Mouse (Mus musculus): ENCODE measurements at regions not wholly inside any gene's neighbourhood (a gene's known extent, or its start where the extent isn't known, plus 50 kb on each side); places are given as distances from the start of the nearest gene placed in this dataset.

- ATAC-seq (no peak), DNase-seq (ENCODE audit: low spot score) (no peak)
- H3K4me2 ChIP-seq (ENCODE audit: low read depth, low read length): no peak overlapping the region
- H3K9me3 ChIP-seq (ENCODE audit: low read length): no peaks in the 10 kb centered on the region
- no peak overlapping the region for H3K4me3 ChIP-seq (ENCODE audit: low read length)
- no peaks in the 10 kb centered on the region for H3K27me3 ChIP-seq (ENCODE audit: insufficient read depth, low read length)
- 94% methylated on average over 8 of the region's 8 CpGs for WGBS
- no peak for TF ChIP-seq CTCF (IDR thresholded peaks at IDR 0.05; ENCODE audit: low read depth)
- no peaks in the 10 kb centered on the region for H3K4me1 ChIP-seq (ENCODE audit: insufficient read depth, low read length)
- no peak overlapping the region for H3K27ac ChIP-seq
- no peaks in the 10 kb centered on the region for H3K36me3 ChIP-seq (ENCODE audit: insufficient read depth, low read length)
- no peak overlapping the region for H3K9ac ChIP-seq (replicated peaks; ENCODE audit: low read length)
Measured at GRCm38 (mm10) chr4:89380330-89380945, 69.6 kb upstream of the Cdkn2b start.

- WGBS: 81% methylated on average over 6 of the region's 6 CpGs
- Histone ChIP-seq H3K9me3 (ENCODE audit: low read length) (no peaks in the 10 kb centered on the region), H3K4me2 (ENCODE audit: low read depth, low read length) (no peak overlapping the region), H3K4me1 (ENCODE audit: insufficient read depth, low read length) (no peaks in the 10 kb centered on the region), H3K27ac (no peak overlapping the region), H3K9ac (replicated peaks; ENCODE audit: low read length) (no peak overlapping the region), H3K4me3 (ENCODE audit: low read length) (no peak overlapping the region), H3K27me3 (ENCODE audit: insufficient read depth, low read length) (no peaks in the 10 kb centered on the region), H3K36me3 (ENCODE audit: insufficient read depth, low read length) (no peaks in the 10 kb centered on the region)
- ATAC-seq (no peak), DNase-seq (ENCODE audit: low spot score) (no peak)
- no peak for TF ChIP-seq CTCF (IDR thresholded peaks at IDR 0.05; ENCODE audit: low read depth)
Measured at GRCm38 (mm10) chr4:89379622-89380329, 68.9 kb upstream of the Cdkn2b start.

GRCm38 (mm10) chr4:89372631-89373030, 61.8 kb upstream of the Cdkn2b start:
- H3K27ac ChIP-seq: no peak overlapping the region
- no peaks in the 10 kb centered on the region for H3K27me3 ChIP-seq (ENCODE audit: insufficient read depth, low read length)
- DNase-seq (ENCODE audit: low spot score) (no peak), ATAC-seq (no peak)
- no peaks in the 10 kb centered on the region for H3K36me3 ChIP-seq (ENCODE audit: insufficient read depth, low read length)
- no peak overlapping the region for H3K9ac ChIP-seq (replicated peaks; ENCODE audit: low read length)
- no peaks in the 10 kb centered on the region for H3K4me1 ChIP-seq (ENCODE audit: insufficient read depth, low read length)
- WGBS: 87% methylated on average over 6 of the region's 6 CpGs
- H3K9me3 ChIP-seq (ENCODE audit: low read length): no peaks in the 10 kb centered on the region
- H3K4me2 ChIP-seq (ENCODE audit: low read depth, low read length): no peak overlapping the region
- no peak for TF ChIP-seq CTCF (IDR thresholded peaks at IDR 0.05; ENCODE audit: low read depth)
- no peak overlapping the region for H3K4me3 ChIP-seq (ENCODE audit: low read length)

GRCm38 (mm10) chr4:89368850-89369524, 58.1 kb upstream of the Cdkn2b start:
- Histone ChIP-seq H3K9ac (replicated peaks; ENCODE audit: low read length) (no peak overlapping the region), H3K4me2 (ENCODE audit: low read depth, low read length) (0 out of 2 replicates have a peak overlapping the region, but pooled peaks have one; percentile 7), H3K27ac (no peak overlapping the region), H3K4me3 (ENCODE audit: low read length) (no peak overlapping the region), H3K27me3 (ENCODE audit: insufficient read depth, low read length) (no peaks in the 10 kb centered on the region), H3K4me1 (ENCODE audit: insufficient read depth, low read length) (no peaks in the 10 kb centered on the region), H3K9me3 (ENCODE audit: low read length) (no peaks in the 10 kb centered on the region), H3K36me3 (ENCODE audit: insufficient read depth, low read length) (no peaks in the 10 kb centered on the region)
- DNase-seq (ENCODE audit: low spot score) (peak; percentile 53), ATAC-seq (peak; percentile 74; the same call in 1 of the 2 replicates)
- 46% methylated on average over 12 of the region's 12 CpGs for WGBS
- TF ChIP-seq CTCF (IDR thresholded peaks at IDR 0.05; ENCODE audit: low read depth): no peak

- H3K9me3 ChIP-seq (ENCODE audit: low read length): no peaks in the 10 kb centered on the region
- H3K4me2 ChIP-seq (ENCODE audit: low read depth, low read length): no peak overlapping the region
- no peaks in the 10 kb centered on the region for H3K27me3 ChIP-seq (ENCODE audit: insufficient read depth, low read length)
- H3K36me3 ChIP-seq (ENCODE audit: insufficient read depth, low read length): no peaks in the 10 kb centered on the region
- H3K9ac ChIP-seq (replicated peaks; ENCODE audit: low read length): no peak overlapping the region
- DNase-seq (ENCODE audit: low spot score) (peak; percentile 4), ATAC-seq (no peak)
- no peak for TF ChIP-seq CTCF (IDR thresholded peaks at IDR 0.05; ENCODE audit: low read depth)
- H3K27ac ChIP-seq: no peak overlapping the region
- H3K4me3 ChIP-seq (ENCODE audit: low read length): no peak overlapping the region
- 51% methylated on average over 10 of the region's 10 CpGs for WGBS
- H3K4me1 ChIP-seq (ENCODE audit: insufficient read depth, low read length): no peaks in the 10 kb centered on the region
Measured at GRCm38 (mm10) chr4:89366581-89367141, 55.8 kb upstream of the Cdkn2b start.

DNA sequence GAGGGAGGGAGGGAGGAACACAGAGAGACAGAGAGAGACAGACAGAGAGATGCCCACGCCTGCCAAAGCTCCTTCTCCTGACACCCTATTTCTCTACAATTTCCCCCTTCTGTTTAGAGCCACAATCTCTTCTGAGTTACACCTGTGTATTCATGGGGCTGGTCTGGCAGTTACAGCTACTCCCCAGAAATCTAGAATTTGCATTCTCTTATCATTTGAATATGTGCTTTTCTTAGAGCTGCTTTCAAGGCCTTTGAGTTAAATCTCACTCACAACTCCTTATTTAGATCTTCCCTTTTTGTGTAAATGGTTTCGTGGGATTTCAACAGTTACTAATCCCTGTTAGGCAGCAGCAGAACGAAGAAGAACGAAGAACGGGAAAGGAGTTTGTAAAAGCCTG, 55.0 kb upstream of the Cdkn2b start:
- no peaks in the 10 kb centered on the region for H3K4me1 ChIP-seq (ENCODE audit: insufficient read depth, low read length)
- DNase-seq (ENCODE audit: low spot score) (no peak), ATAC-seq (no peak)
- no peak overlapping the region for H3K4me3 ChIP-seq (ENCODE audit: low read length)
- no peaks in the 10 kb centered on the region for H3K27me3 ChIP-seq (ENCODE audit: insufficient read depth, low read length)
- no peak overlapping the region for H3K4me2 ChIP-seq (ENCODE audit: low read depth, low read length)
- no peaks in the 10 kb centered on the region for H3K36me3 ChIP-seq (ENCODE audit: insufficient read depth, low read length)
- no peak for TF ChIP-seq CTCF (IDR thresholded peaks at IDR 0.05; ENCODE audit: low read depth)
- WGBS: 49% methylated on average over 5 of the region's 5 CpGs
- no peak overlapping the region for H3K9ac ChIP-seq (replicated peaks; ENCODE audit: low read length)
- no peaks in the 10 kb centered on the region for H3K9me3 ChIP-seq (ENCODE audit: low read length)
- no peak overlapping the region for H3K27ac ChIP-seq

Data from hindbrain, postnatal 0 days (tissue).